Mouse (Mus musculus) G1E (cell line): Measurements from ENCODE around the gene Bmp5.

Source experiments
- CTCF ChIP-seq: IDR thresholded peaks from 2 replicates; pipeline ENCODE4 v1.5.1; 2012; ENCODE audit warnings: low read depth, low read length, inconsistent platforms, mixed read lengths
- GATA1 ChIP-seq: IDR thresholded peaks from 2 replicates; pipeline ENCODE4 v1.6.1; 2012; ENCODE audit warnings: borderline replicate concordance, low read length, inconsistent platforms, mixed read lengths
- TAL1 ChIP-seq: conservative IDR thresholded peaks from 2 replicates; pipeline ENCODE4 v1.6.1; 2012; ENCODE audit warnings: low read depth, low read length, inconsistent platforms, mixed read lengths

- TF ChIP-seq CTCF (no peak), TAL1 (no peak), GATA1 (no peak)
These were observed 5.6 kb downstream of the Bmp5 start for GRCm38 (mm10) chr9:75780558-75781276.
